Mouse (Mus musculus): ENCODE results near the gene Sftpa1. TPM values are rescaled to one million over a fixed set of nuclear protein-coding genes. Genes with fewer than 3 reads are reported as not detected.

The Sftpa1 gene
- polyA plus RNA-seq (2014; fragmentation: Illumina TruSeq; extraction: RNeasy Lipid Tissue Mini Kit (QIAGEN cat#74804)), result not detected

GRCm38 (mm10) chr14:41131540-41131939 is at the start of gene Sftpa1:
Gene Sftpa1 (plus strand): TSS chr14:41131782.

GRCm38 (mm10) chr14:41104853-41105444 is 26.6 kb upstream of the Sftpa1 start, which contains the start of gene Mat1a:
Gene Mat1a (plus strand): TSS chr14:41105035.

GRCm38 (mm10) chr14:41151220-41151898 is 19.8 kb downstream of the Sftpa1 start, which contains the start of gene Mbl1:
Gene Mbl1 (plus strand): TSS chr14:41151458.

GRCm38 (mm10) chr14:41185059-41185821 is 53.7 kb downstream of the Sftpa1 start, which contains the start of gene Sftpd:
Gene Sftpd (minus strand): TSS chr14:41185149.

Other genes with a start within 250 kb of the Sftpa1 start
- gene Sh2d4b, start 238.5 kb upstream of the Sftpa1 start, polyA plus RNA-seq (2014; fragmentation: Illumina TruSeq; extraction: RNeasy Lipid Tissue Mini Kit (QIAGEN cat#74804)), result 6.3 TPM
- gene Tspan14, start 165.0 kb upstream of the Sftpa1 start, polyA plus RNA-seq (2014; fragmentation: Illumina TruSeq; extraction: RNeasy Lipid Tissue Mini Kit (QIAGEN cat#74804)), result 26.1 TPM
- 336 TPM for gene Fam213a, start 118.0 kb upstream of the Sftpa1 start, polyA plus RNA-seq (2014; fragmentation: Illumina TruSeq; extraction: RNeasy Lipid Tissue Mini Kit (QIAGEN cat#74804))
- gene Dydc2, start 62.6 kb upstream of the Sftpa1 start, polyA plus RNA-seq (2014; fragmentation: Illumina TruSeq; extraction: RNeasy Lipid Tissue Mini Kit (QIAGEN cat#74804)), result 1.5 TPM
- 0.51 TPM for gene Dydc1, start 58.9 kb upstream of the Sftpa1 start, polyA plus RNA-seq (2014; fragmentation: Illumina TruSeq; extraction: RNeasy Lipid Tissue Mini Kit (QIAGEN cat#74804))
- 1.4 TPM for gene Mat1a, start 26.7 kb upstream of the Sftpa1 start, polyA plus RNA-seq (2014; fragmentation: Illumina TruSeq; extraction: RNeasy Lipid Tissue Mini Kit (QIAGEN cat#74804))
- gene Mbl1, start 19.7 kb downstream of the Sftpa1 start, polyA plus RNA-seq (2014; fragmentation: Illumina TruSeq; extraction: RNeasy Lipid Tissue Mini Kit (QIAGEN cat#74804)), result not detected
- not detected for gene Sftpd, start 53.4 kb downstream of the Sftpa1 start, polyA plus RNA-seq (2014; fragmentation: Illumina TruSeq; extraction: RNeasy Lipid Tissue Mini Kit (QIAGEN cat#74804))
- gene Gm2832, start 147.0 kb downstream of the Sftpa1 start, polyA plus RNA-seq (2014; fragmentation: Illumina TruSeq; extraction: RNeasy Lipid Tissue Mini Kit (QIAGEN cat#74804)), result not detected
- not detected for gene Gm5798, start 216.8 kb downstream of the Sftpa1 start, polyA plus RNA-seq (2014; fragmentation: Illumina TruSeq; extraction: RNeasy Lipid Tissue Mini Kit (QIAGEN cat#74804))